Mouse (Mus musculus): ENCODE measurements around the gene Mpc2. TPM values are rescaled to one million over a fixed set of nuclear protein-coding genes. Genes with fewer than 3 reads are reported as not detected.

The Mpc2 gene
- polyA plus RNA-seq, 1 experiment from 2014 or later = 145 TPM

DNA sequence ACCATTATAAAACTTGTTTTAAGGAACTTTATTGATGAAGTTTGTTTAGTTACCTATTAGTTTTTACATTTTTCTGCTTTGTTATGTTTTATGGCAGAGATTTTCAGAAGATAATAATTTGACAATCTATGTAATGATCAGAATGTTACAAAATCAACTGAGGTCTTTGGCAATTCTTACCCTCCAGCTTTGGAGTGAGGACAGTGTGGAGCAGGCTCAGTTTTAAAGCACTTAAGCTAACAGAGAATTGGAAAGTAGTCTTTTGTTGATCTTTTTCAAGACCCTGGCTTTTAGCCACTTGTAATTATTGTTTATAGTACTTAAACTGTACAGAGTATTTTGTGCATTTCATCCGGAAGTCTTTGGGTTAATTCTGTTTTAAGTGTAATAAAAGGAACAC, 2.4 kb downstream of the Mpc2 start:
- WGBS = 91% methylated on average over 1 of the region's 1 CpGs
- no peaks in the 10 kb centered on the region for H3K27me3 ChIP-seq
- no peak overlapping the region for H3K9ac ChIP-seq
- H3K36me3 ChIP-seq = no peaks in the 10 kb centered on the region
- H3K4me2 ChIP-seq (replicated peaks) = no peak overlapping the region
- H3K9me3 ChIP-seq (replicated peaks) = no peaks in the 10 kb centered on the region
- ATAC-seq (ENCODE audit: low FRiP score) = no peak
- H3K4me1 ChIP-seq = peaks cover 7% of the 10 kb centered on the region
- no peak overlapping the region for H3K27ac ChIP-seq
- no peak overlapping the region for H3K4me3 ChIP-seq

GRCm38 (mm10) chr1:165464574-165464973, 4.1 kb downstream of the Mpc2 start:
- Histone ChIP-seq H3K9me3 (replicated peaks) (no peaks in the 10 kb centered on the region), H3K4me3 (no peak overlapping the region), H3K4me2 (replicated peaks) (no peak overlapping the region), H3K9ac (no peak overlapping the region), H3K4me1 (peaks cover 4% of the 10 kb centered on the region), H3K27ac (no peak overlapping the region), H3K36me3 (no peaks in the 10 kb centered on the region), H3K27me3 (no peaks in the 10 kb centered on the region)
- 93% methylated on average over 3 of the region's 3 CpGs for WGBS
- no peak for ATAC-seq (ENCODE audit: low FRiP score)

- no peaks in the 10 kb centered on the region for H3K27me3 ChIP-seq
- no peak for ATAC-seq (ENCODE audit: low FRiP score)
- no peaks in the 10 kb centered on the region for H3K4me1 ChIP-seq
- no peaks in the 10 kb centered on the region for H3K36me3 ChIP-seq
- no peak overlapping the region for H3K27ac ChIP-seq
- no peaks in the 10 kb centered on the region for H3K9me3 ChIP-seq (replicated peaks)
- no peak overlapping the region for H3K4me3 ChIP-seq
- H3K4me2 ChIP-seq (replicated peaks) = no peak overlapping the region
- H3K9ac ChIP-seq = no peak overlapping the region
These were observed 8.5 kb downstream of the Mpc2 start for GRCm38 (mm10) chr1:165468971-165469370.

DNA sequence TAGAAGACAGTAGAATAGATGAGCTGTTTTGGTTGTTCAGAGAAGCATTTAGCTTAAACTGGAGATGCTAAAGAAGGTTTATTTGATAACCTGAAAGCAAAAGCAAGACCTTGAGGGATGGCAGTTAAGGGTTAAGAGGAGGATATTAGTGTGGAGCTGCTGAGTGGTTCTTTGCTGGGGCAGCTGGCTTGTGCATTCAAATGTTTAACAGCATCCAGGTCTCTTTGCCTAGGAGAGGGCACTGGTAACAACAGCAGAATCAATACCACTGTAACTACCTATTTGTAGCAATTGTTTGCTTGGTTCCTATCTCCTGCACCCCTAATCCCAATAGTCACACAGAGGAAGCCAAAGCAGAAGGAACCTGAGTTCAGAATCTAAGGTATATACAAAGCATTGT, 9.3 kb downstream of the Mpc2 start:
- no peak overlapping the region for H3K9ac ChIP-seq
- H3K4me1 ChIP-seq = no peaks in the 10 kb centered on the region
- no peaks in the 10 kb centered on the region for H3K9me3 ChIP-seq (replicated peaks)
- H3K27ac ChIP-seq = no peak overlapping the region
- no peaks in the 10 kb centered on the region for H3K36me3 ChIP-seq
- no peak overlapping the region for H3K4me2 ChIP-seq (replicated peaks)
- no peak overlapping the region for H3K4me3 ChIP-seq
- no peak for ATAC-seq (ENCODE audit: low FRiP score)
- no peaks in the 10 kb centered on the region for H3K27me3 ChIP-seq

GRCm38 (mm10) chr1:165471490-165471889, 11.1 kb downstream of the Mpc2 start:
- 87% methylated on average over 1 of the region's 1 CpGs for WGBS
- Histone ChIP-seq H3K4me2 (replicated peaks) (no peak overlapping the region), H3K4me1 (no peaks in the 10 kb centered on the region), H3K9ac (no peak overlapping the region), H3K27ac (no peak overlapping the region), H3K4me3 (no peak overlapping the region), H3K27me3 (no peaks in the 10 kb centered on the region), H3K9me3 (replicated peaks) (no peaks in the 10 kb centered on the region), H3K36me3 (no peaks in the 10 kb centered on the region)
- ATAC-seq (ENCODE audit: low FRiP score) = no peak

GRCm38 (mm10) chr1:165484688-165485233, 24.3 kb downstream of the Mpc2 start, which contains the start of gene Adcy10:
Gene Adcy10, plus strand, starts transcription at chr1:165485183.
- H3K4me1 ChIP-seq = no peaks in the 10 kb centered on the region
- WGBS = 92% methylated on average over 8 of the region's 8 CpGs
- H3K9me3 ChIP-seq (replicated peaks) = no peaks in the 10 kb centered on the region
- no peaks in the 10 kb centered on the region for H3K27me3 ChIP-seq
- ATAC-seq (ENCODE audit: low FRiP score) = no peak
- H3K27ac ChIP-seq = no peak within 1 kb of the TSS
- H3K4me2 ChIP-seq (replicated peaks) = no peak within 1 kb of the TSS
- no peak within 1 kb of the TSS for H3K4me3 ChIP-seq
- no peak within 1 kb of the TSS for H3K9ac ChIP-seq
- H3K36me3 ChIP-seq = peaks cover 11% of the 10 kb centered on the region; the same call in 1 of the 2 replicates

DNA sequence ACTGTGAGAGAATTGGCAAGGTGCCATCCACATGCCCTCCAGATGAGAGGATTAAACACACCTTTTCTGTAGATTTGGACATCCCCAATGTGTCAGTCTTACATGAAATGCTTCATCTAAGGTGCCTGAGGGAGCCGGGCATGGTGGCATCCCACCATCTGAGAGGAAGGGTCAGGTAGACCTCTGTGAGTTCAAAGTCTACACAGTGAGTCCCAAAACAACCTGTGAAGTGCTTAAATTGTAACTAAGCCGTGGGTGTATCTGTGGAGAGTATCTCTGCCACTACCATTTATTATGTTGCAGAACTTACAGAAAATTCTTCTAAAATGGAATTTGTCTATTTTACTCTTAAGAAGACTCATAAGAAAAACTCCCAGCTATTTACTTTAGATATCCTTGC, 25.7 kb downstream of the Mpc2 start:
- Histone ChIP-seq H3K27me3 (no peaks in the 10 kb centered on the region), H3K9ac (no peak overlapping the region), H3K9me3 (replicated peaks) (no peaks in the 10 kb centered on the region), H3K27ac (no peak overlapping the region), H3K4me2 (replicated peaks) (no peak overlapping the region), H3K4me3 (no peak overlapping the region), H3K4me1 (no peaks in the 10 kb centered on the region), H3K36me3 (peaks cover 3% of the 10 kb centered on the region; the same call in 1 of the 2 replicates)
- 85% methylated on average over 2 of the region's 2 CpGs for whole genome bisulfite sequencing
- ATAC-seq (ENCODE audit: low FRiP score) = no peak

- H3K27me3 ChIP-seq = no peaks in the 10 kb centered on the region
- no peak overlapping the region for H3K9ac ChIP-seq
- H3K36me3 ChIP-seq = no peaks in the 10 kb centered on the region
- 85% methylated on average over 4 of the region's 4 CpGs for WGBS
- H3K4me1 ChIP-seq = no peaks in the 10 kb centered on the region
- no peak overlapping the region for H3K27ac ChIP-seq
- H3K9me3 ChIP-seq (replicated peaks) = no peaks in the 10 kb centered on the region
- no peak overlapping the region for H3K4me3 ChIP-seq
- ATAC-seq (ENCODE audit: low FRiP score) = no peak
- H3K4me2 ChIP-seq (replicated peaks) = no peak overlapping the region
These were observed 28.8 kb downstream of the Mpc2 start for GRCm38 (mm10) chr1:165489197-165489596.

- 49% methylated on average over 3 of the region's 3 CpGs for WGBS
- Histone ChIP-seq H3K27ac (no peak overlapping the region), H3K4me1 (no peaks in the 10 kb centered on the region), H3K9me3 (replicated peaks) (no peaks in the 10 kb centered on the region), H3K4me2 (replicated peaks) (no peak overlapping the region), H3K27me3 (no peaks in the 10 kb centered on the region), H3K36me3 (no peaks in the 10 kb centered on the region), H3K9ac (no peak overlapping the region), H3K4me3 (no peak overlapping the region)
- ATAC-seq (ENCODE audit: low FRiP score) = no peak
These were observed 38.4 kb downstream of the Mpc2 start for GRCm38 (mm10) chr1:165498856-165499255.

DNA sequence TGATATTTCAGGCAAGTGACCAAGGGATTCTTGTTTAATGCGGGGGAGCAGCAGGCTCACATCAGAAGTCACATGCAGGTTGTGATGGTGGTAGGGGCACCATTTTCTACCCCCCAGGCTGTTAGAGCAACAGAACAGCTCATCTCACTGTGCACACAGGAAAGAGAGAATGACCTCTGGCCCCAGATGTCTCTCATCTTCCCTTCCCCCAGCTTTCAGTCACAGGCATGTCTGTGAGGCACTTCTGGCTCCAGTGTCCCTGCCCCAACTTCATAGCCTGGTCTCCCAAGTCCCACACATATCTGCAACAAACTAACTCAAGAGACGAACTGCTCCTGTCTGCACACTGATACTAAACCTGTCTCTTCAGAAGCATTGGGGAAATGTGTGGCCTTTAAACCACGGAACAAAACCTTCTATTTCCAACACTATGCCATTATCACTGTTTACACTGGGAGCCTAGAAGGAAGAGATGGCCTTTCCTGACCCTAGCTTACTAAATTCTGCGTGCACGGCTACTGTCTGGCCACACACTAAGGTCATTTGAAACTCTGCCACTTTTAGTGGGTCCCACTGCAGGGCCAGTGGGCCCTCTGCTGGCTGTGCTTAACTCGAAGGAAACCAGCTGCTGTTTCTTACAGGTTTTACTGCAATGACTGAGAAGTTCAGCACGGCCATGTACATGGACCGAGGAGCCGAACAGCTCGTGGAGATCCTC, 43.0 kb downstream of the Mpc2 start:
- Histone ChIP-seq H3K4me2 (replicated peaks) (no peak overlapping the region), H3K9ac (no peak overlapping the region), H3K27ac (no peak overlapping the region), H3K4me1 (no peaks in the 10 kb centered on the region), H3K36me3 (no peaks in the 10 kb centered on the region), H3K27me3 (no peaks in the 10 kb centered on the region), H3K9me3 (replicated peaks) (no peaks in the 10 kb centered on the region), H3K4me3 (no peak overlapping the region)
- ATAC-seq (ENCODE audit: low FRiP score) = no peak
- WGBS = 63% methylated on average over 10 of the region's 10 CpGs

DNA sequence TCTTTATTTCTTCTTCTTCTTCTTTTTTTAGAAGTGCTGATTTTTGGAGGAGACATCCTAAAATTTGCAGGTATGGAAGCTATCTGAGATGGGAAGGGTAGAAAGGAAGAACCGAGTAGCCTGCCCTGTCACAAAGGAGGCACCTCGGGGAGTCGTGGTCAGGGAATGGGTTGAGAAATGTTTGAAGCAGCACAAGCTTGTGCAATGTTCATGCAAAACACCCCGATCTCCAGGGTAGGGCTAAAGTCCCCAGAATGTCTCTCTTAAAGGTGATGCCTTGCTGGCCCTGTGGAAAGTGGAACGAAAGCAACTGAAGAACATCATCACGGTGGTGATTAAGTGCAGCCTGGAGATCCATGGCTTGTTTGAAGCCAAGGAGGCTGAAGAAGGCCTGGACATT, 45.9 kb downstream of the Mpc2 start:
- no peak for ATAC-seq (ENCODE audit: low FRiP score)
- Histone ChIP-seq H3K36me3 (no peaks in the 10 kb centered on the region), H3K9me3 (replicated peaks) (no peaks in the 10 kb centered on the region), H3K9ac (no peak overlapping the region), H3K27me3 (no peaks in the 10 kb centered on the region), H3K4me2 (replicated peaks) (no peak overlapping the region), H3K4me3 (no peak overlapping the region), H3K4me1 (no peaks in the 10 kb centered on the region), H3K27ac (no peak overlapping the region)
- 92% methylated on average over 6 of the region's 6 CpGs for WGBS

GRCm38 (mm10) chr1:165510161-165510560, 49.7 kb downstream of the Mpc2 start:
- no peak overlapping the region for H3K4me2 ChIP-seq (replicated peaks)
- H3K4me3 ChIP-seq = no peak overlapping the region
- ATAC-seq (ENCODE audit: low FRiP score) = no peak
- H3K9ac ChIP-seq = no peak overlapping the region
- no peaks in the 10 kb centered on the region for H3K27me3 ChIP-seq
- H3K4me1 ChIP-seq = no peaks in the 10 kb centered on the region
- WGBS = 93% methylated on average over 6 of the region's 6 CpGs
- no peaks in the 10 kb centered on the region for H3K9me3 ChIP-seq (replicated peaks)
- H3K27ac ChIP-seq = no peak overlapping the region
- no peaks in the 10 kb centered on the region for H3K36me3 ChIP-seq

- H3K4me3 ChIP-seq = no peak overlapping the region
- WGBS = 94% methylated on average over 7 of the region's 7 CpGs
- no peak overlapping the region for H3K4me2 ChIP-seq (replicated peaks)
- H3K36me3 ChIP-seq = no peaks in the 10 kb centered on the region
- H3K4me1 ChIP-seq = no peaks in the 10 kb centered on the region
- no peak overlapping the region for H3K9ac ChIP-seq
- ATAC-seq (ENCODE audit: low FRiP score) = no peak
- H3K9me3 ChIP-seq (replicated peaks) = no peaks in the 10 kb centered on the region
- no peak overlapping the region for H3K27ac ChIP-seq
- H3K27me3 ChIP-seq = no peaks in the 10 kb centered on the region
These were observed 60.3 kb downstream of the Mpc2 start for GRCm38 (mm10) chr1:165520716-165521115.

Data from hindbrain, embryonic 12.5 days (tissue).